Mouse (Mus musculus) G1E (cell line): ENCODE data around the gene Camta1.

Experiments used
- CTCF ChIP-seq: IDR thresholded peaks from 2 replicates; pipeline ENCODE4 v1.5.1; 2012; ENCODE audit warnings: low read depth, low read length, inconsistent platforms, mixed read lengths
- GATA1 ChIP-seq: IDR thresholded peaks from 2 replicates; pipeline ENCODE4 v1.6.1; 2012; ENCODE audit warnings: borderline replicate concordance, low read length, inconsistent platforms, mixed read lengths

DNA sequence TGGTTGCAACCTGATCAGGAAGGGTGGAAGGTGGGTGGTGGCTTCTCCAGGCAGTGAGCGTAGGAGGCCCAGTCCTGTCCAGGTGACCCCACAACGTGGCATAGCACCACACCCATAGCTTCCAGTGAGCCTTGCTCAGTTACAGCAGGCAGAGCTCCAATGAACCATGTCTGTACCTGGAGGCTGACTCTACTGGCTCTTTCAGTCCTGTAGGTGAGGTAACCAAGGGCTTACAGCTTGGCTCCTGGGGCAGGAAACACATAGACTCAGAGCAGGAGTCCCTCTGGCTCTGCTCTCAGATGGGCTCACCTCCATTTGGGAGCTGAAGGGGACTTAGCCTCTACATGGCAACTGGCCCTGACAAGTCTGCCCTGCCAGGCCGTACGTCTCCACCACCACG is 393.3 kb downstream of the Camta1 start:
- TF ChIP-seq CTCF, result no peak
- TF ChIP-seq GATA1, result no peak
